Mouse (Mus musculus) heart, embryonic 14.5 days (tissue): Measurements from ENCODE around the gene Cdh24. TPM values are rescaled to one million over a fixed set of nuclear protein-coding genes. Genes with fewer than 3 reads are reported as not detected.

ENCODE experiments used
- ATAC-seq: fragments of 200-750 bp; cut with Nextera tagmentation; 2 replicates; pipeline ENCODE4 v1.8.0; 2017; ENCODE audit warnings: low read depth, moderate TSS enrichment; ENCODE audit not compliant: insufficient number of reproducible peaks, insufficient read depth, low FRiP score
- H3K27ac ChIP-seq, 2 experiments: fragments of 200-500 bp in 1 of 2; fragments of 300-500 bp in 1 of 2; sonication (generic) in 1 of 2; replicated peaks in 1 of 2; 2 replicates each; pipeline ENCODE4 v1.5.1; 2012 to 2014; ENCODE audit warnings: low read depth in 2 of 2, low read length in 2 of 2, control low read depth in 1 of 2, mild to moderate bottlenecking in 1 of 2, mixed read lengths in 1 of 2; ENCODE audit not compliant: control insufficient read depth in 1 of 2, insufficient read depth in 1 of 2
- H3K27me3 ChIP-seq: fragments of 300-500 bp; sonication (generic); 2 replicates; pipeline ENCODE4 v1.6.1; 2014; ENCODE audit warnings: mild to moderate bottlenecking, low read length, control low read depth; ENCODE audit not compliant: control insufficient read depth, insufficient read depth
- H3K36me3 ChIP-seq: fragments of 300-500 bp; sonication (generic); 2 replicates; pipeline ENCODE4 v1.6.1; 2014; ENCODE audit warnings: mild to moderate bottlenecking, control low read depth, low read length, mixed read lengths; ENCODE audit not compliant: control insufficient read depth, insufficient read depth
- H3K4me1 ChIP-seq, 2 experiments: fragments of 200-500 bp in 1 of 2; fragments of 300-500 bp in 1 of 2; sonication (generic) in 1 of 2; 2 replicates each; pipeline ENCODE4 v1.6.1; 2012 to 2014; ENCODE audit warnings: low read length in 2 of 2, control low read depth in 1 of 2, mixed read lengths in 1 of 2; ENCODE audit not compliant: control insufficient read depth in 2 of 2, insufficient read depth in 2 of 2
- H3K4me2 ChIP-seq: fragments of 300-500 bp; sonication (generic); 2 replicates; pipeline ENCODE4 v1.6.1; 2014; ENCODE audit warnings: mild to moderate bottlenecking, low read length
- H3K4me3 ChIP-seq, 2 experiments: fragments of 200-500 bp in 1 of 2; fragments of 300-500 bp in 1 of 2; sonication (generic) in 1 of 2; 2 replicates each; pipeline ENCODE4 v1.5.1; 2012 to 2014; ENCODE audit warnings: low read length in 2 of 2, mild to moderate bottlenecking in 2 of 2, control low read depth in 1 of 2, low read depth in 1 of 2, moderate library complexity in 1 of 2; ENCODE audit not compliant: control insufficient read depth in 1 of 2, insufficient read depth in 1 of 2
- H3K9ac ChIP-seq: fragments of 300-500 bp; sonication (generic); 2 replicates; pipeline ENCODE4 v1.6.1; 2014; ENCODE audit warnings: mild to moderate bottlenecking, low read length
- H3K9me3 ChIP-seq: fragments of 300-500 bp; sonication (generic); 2 replicates; pipeline ENCODE4 v1.6.1; 2016; ENCODE audit warnings: low read length, control low read depth; ENCODE audit not compliant: control insufficient read depth
- WGBS: fragments of 180-500 bp; shearing (Covaris S2); extraction: QIAGEN DNeasy Blood & Tissue Kit; methylation state at CpG from one replicate; pipeline ENCODE4 v1.1.7; 2014; 5-methylcytosine and 5-hydroxymethylcytosine counted together
- polyA plus RNA-seq: library from polyadenylated mRNA; unstranded; fragments of >200 nt; fragmentation: Nextera tagmentation; extraction: Ambion mirVana; gene quantifications from 2 replicates; pipeline ENCODE4 v1.2.1, GENCODE M21; 2014

Gene Cdh24
- 1.3 and 2.0 TPM in 2 replicates for polyA plus RNA-seq

- H3K4me3 ChIP-seq = peak within 1 kb of the TSS; percentile 65 to 73
- peaks cover 56% of the 10 kb centered on the region for H3K36me3 ChIP-seq
- peak within 1 kb of the TSS; percentile 85 for H3K9ac ChIP-seq
- peak; percentile 85 for ATAC-seq
- 1% methylated on average over 46 of the region's 52 CpGs for WGBS
- no peaks in the 10 kb centered on the region for H3K9me3 ChIP-seq
- peak within 1 kb of the TSS; percentile 98 for H3K4me2 ChIP-seq
- H3K4me1 ChIP-seq = peaks cover 4% of the 10 kb centered on the region in 2 experiments; a peak in 2 of 4 replicates
- peak within 1 kb of the TSS; percentile 30 to 60 for H3K27ac ChIP-seq
- no peaks in the 10 kb centered on the region for H3K27me3 ChIP-seq
Observed at GRCm38 (mm10) chr14:54641305-54641969, at the start of gene Cdh24. Gene Cdh24 (minus strand): TSS chr14:54641364.

- WGBS = 6% methylated on average over 8 of the region's 8 CpGs
- H3K4me3 ChIP-seq = peak overlapping the region; percentile 82 to 90
- no peaks in the 10 kb centered on the region for H3K9me3 ChIP-seq
- H3K36me3 ChIP-seq = peaks cover 50% of the 10 kb centered on the region
- H3K4me1 ChIP-seq = peaks cover 0 to 16% of the 10 kb centered on the region in 2 experiments; a peak in 2 of 4 replicates
- H3K27ac ChIP-seq = peak overlapping the region; percentile 96 to 97
- H3K27me3 ChIP-seq = no peaks in the 10 kb centered on the region
- peak overlapping the region; percentile 89 for H3K4me2 ChIP-seq
- ATAC-seq = no peak
- H3K9ac ChIP-seq = peak overlapping the region; percentile 99
Observed at GRCm38 (mm10) chr14:54687251-54687650, 46.1 kb upstream of the Cdh24 start.

- peak; percentile 97 for ATAC-seq
- under 1% methylated on average over 44 of the region's 44 CpGs for WGBS
- H3K27ac ChIP-seq = peak within 1 kb of the TSS; percentile 96 to 97
- peak within 1 kb of the TSS; percentile 89 for H3K4me2 ChIP-seq
- H3K4me1 ChIP-seq = peaks cover 0 to 16% of the 10 kb centered on the region in 2 experiments; a peak in 2 of 4 replicates
- H3K27me3 ChIP-seq = no peaks in the 10 kb centered on the region
- H3K9me3 ChIP-seq = no peaks in the 10 kb centered on the region
- H3K4me3 ChIP-seq = peak within 1 kb of the TSS; percentile 82 to 90
- H3K36me3 ChIP-seq = peaks cover 57% of the 10 kb centered on the region
- H3K9ac ChIP-seq = peak within 1 kb of the TSS; percentile 99
Observed at GRCm38 (mm10) chr14:54686522-54687143, 45.5 kb upstream of the Cdh24 start, which contains the start of gene Acin1. Gene Acin1 (minus strand): TSS chr14:54686931.

GRCm38 (mm10) chr14:54686063-54686521 is 44.9 kb upstream of the Cdh24 start, which contains the start of gene 1700123O20Rik:
Gene 1700123O20Rik (plus strand): TSS chr14:54686216.
- Histone ChIP-seq H3K4me3 (peak within 1 kb of the TSS; percentile 82 to 90), H3K27ac (peak within 1 kb of the TSS; percentile 96 to 97), H3K36me3 (peaks cover 56% of the 10 kb centered on the region), H3K4me1 (peaks cover 0 to 16% of the 10 kb centered on the region in 2 experiments; a peak in 2 of 4 replicates), H3K9ac (peak within 1 kb of the TSS; percentile 99), H3K27me3 (no peaks in the 10 kb centered on the region), H3K4me2 (peak within 1 kb of the TSS; percentile 89), H3K9me3 (no peaks in the 10 kb centered on the region)
- WGBS = under 1% methylated on average over 41 of the region's 41 CpGs
- ATAC-seq = peak; percentile 76

GRCm38 (mm10) chr14:54685471-54685870 is 44.3 kb upstream of the Cdh24 start:
- Histone ChIP-seq H3K36me3 (peaks cover 54% of the 10 kb centered on the region), H3K4me1 (peaks cover 0 to 16% of the 10 kb centered on the region in 2 experiments; a peak in 2 of 4 replicates), H3K9ac (peak overlapping the region; percentile 99), H3K27me3 (no peaks in the 10 kb centered on the region), H3K4me2 (peak overlapping the region; percentile 86), H3K4me3 (peak overlapping the region; percentile 82 to 90), H3K27ac (peak overlapping the region; percentile 3 to 97; a peak in 2 of 4 replicates), H3K9me3 (no peaks in the 10 kb centered on the region)
- no peak for ATAC-seq
- WGBS = 11% methylated on average over 8 of the region's 8 CpGs

GRCm38 (mm10) chr14:54682396-54682795 is 41.2 kb upstream of the Cdh24 start:
- Histone ChIP-seq H3K9me3 (no peaks in the 10 kb centered on the region), H3K36me3 (peaks cover 60% of the 10 kb centered on the region), H3K9ac (no peak overlapping the region), H3K4me1 (peaks cover 0 to 8% of the 10 kb centered on the region in 2 experiments; a peak in 2 of 4 replicates), H3K27me3 (no peaks in the 10 kb centered on the region), H3K4me3 (no peak overlapping the region), H3K4me2 (no peak overlapping the region), H3K27ac (no peak overlapping the region)
- no peak for ATAC-seq
- WGBS = 86% methylated on average over 3 of the region's 3 CpGs

GRCm38 (mm10) chr14:54678657-54679304 is 37.6 kb upstream of the Cdh24 start:
- H3K27me3 ChIP-seq = no peaks in the 10 kb centered on the region
- H3K9ac ChIP-seq = no peak overlapping the region
- no peaks in the 10 kb centered on the region for H3K9me3 ChIP-seq
- ATAC-seq = no peak
- WGBS = 87% methylated on average over 16 of the region's 16 CpGs
- no peaks in the 10 kb centered on the region for H3K4me1 ChIP-seq
- H3K4me2 ChIP-seq = no peak overlapping the region
- H3K27ac ChIP-seq = no peak overlapping the region
- H3K36me3 ChIP-seq = peaks cover 85% of the 10 kb centered on the region
- H3K4me3 ChIP-seq = no peak overlapping the region
